Mouse (Mus musculus): ENCODE measurements around the gene Ralb. TPM values are rescaled to one million over a fixed set of nuclear protein-coding genes. Genes with fewer than 3 reads are reported as not detected.

Gene Ralb
- polyA plus RNA-seq, 1 experiment = 16.0 TPM

- Histone ChIP-seq H3K4me3 (ENCODE audit: control insufficient read depth, low read depth, low read length) (no peak overlapping the region), H3K27ac (ENCODE audit: control insufficient read depth, insufficient read depth, low read depth, low read length) (no peak overlapping the region), H3K27me3 (ENCODE audit: control insufficient read depth, insufficient read depth, low read length) (no peaks in the 10 kb centered on the region), H3K4me1 (ENCODE audit: control insufficient read depth, insufficient read depth, low read length) (no peaks in the 10 kb centered on the region; the same call in 1 of the 2 replicates), H3K36me3 (ENCODE audit: control insufficient read depth, insufficient read depth, low read length) (no peaks in the 10 kb centered on the region)
- peak; percentile 7; the same call in 1 of the 2 replicates for TF ChIP-seq CTCF (IDR thresholded peaks at IDR 0.05; ENCODE audit: control insufficient read depth, insufficient read depth, insufficient replicate concordance, low read depth, low read length)
- TF ChIP-seq POLR2A (IDR thresholded peaks at IDR 0.05; ENCODE audit: control insufficient read depth, low read depth, low read length) = no peak
Observed at GRCm38 (mm10) chr1:119482891-119483290, 21.7 kb downstream of the Ralb start.

- no peak overlapping the region for H3K27ac ChIP-seq (ENCODE audit: control insufficient read depth, insufficient read depth, low read depth, low read length)
- H3K27me3 ChIP-seq (ENCODE audit: control insufficient read depth, insufficient read depth, low read length) = no peaks in the 10 kb centered on the region
- H3K36me3 ChIP-seq (ENCODE audit: control insufficient read depth, insufficient read depth, low read length) = no peaks in the 10 kb centered on the region
- no peaks in the 10 kb centered on the region; the same call in 1 of the 2 replicates for H3K4me1 ChIP-seq (ENCODE audit: control insufficient read depth, insufficient read depth, low read length)
- no peak overlapping the region for H3K4me3 ChIP-seq (ENCODE audit: control insufficient read depth, low read depth, low read length)
- TF ChIP-seq CTCF (IDR thresholded peaks at IDR 0.05; ENCODE audit: control insufficient read depth, insufficient read depth, insufficient replicate concordance, low read depth, low read length) (peak; percentile 36; the same call in 1 of the 2 replicates), POLR2A (IDR thresholded peaks at IDR 0.05; ENCODE audit: control insufficient read depth, low read depth, low read length) (no peak)
Observed at GRCm38 (mm10) chr1:119481205-119481932, 23.2 kb downstream of the Ralb start.

DNA sequence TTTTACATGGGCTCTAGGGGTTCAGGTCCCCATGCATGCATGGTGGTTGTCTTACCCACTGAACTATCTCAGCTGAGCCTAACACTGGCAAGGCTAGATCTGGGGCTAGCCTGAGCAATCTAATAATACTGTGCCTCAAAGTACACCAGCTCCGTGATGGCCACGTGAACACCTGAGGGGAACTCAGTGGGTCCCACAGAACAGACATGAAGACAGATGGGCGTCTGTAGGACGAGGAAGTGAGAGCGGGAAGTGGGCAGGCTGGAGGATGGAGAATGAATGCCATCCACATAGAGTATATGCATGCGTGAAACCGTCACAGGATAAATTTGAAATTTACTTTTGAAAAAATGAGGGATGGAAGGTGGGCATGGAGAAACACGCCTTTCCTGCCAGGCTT is 23.9 kb downstream of the Ralb start:
- Histone ChIP-seq H3K4me1 (ENCODE audit: control insufficient read depth, insufficient read depth, low read length) (no peaks in the 10 kb centered on the region; the same call in 1 of the 2 replicates), H3K27me3 (ENCODE audit: control insufficient read depth, insufficient read depth, low read length) (no peaks in the 10 kb centered on the region), H3K27ac (ENCODE audit: control insufficient read depth, insufficient read depth, low read depth, low read length) (no peak overlapping the region), H3K4me3 (ENCODE audit: control insufficient read depth, low read depth, low read length) (no peak overlapping the region), H3K36me3 (ENCODE audit: control insufficient read depth, insufficient read depth, low read length) (no peaks in the 10 kb centered on the region)
- TF ChIP-seq POLR2A (IDR thresholded peaks at IDR 0.05; ENCODE audit: control insufficient read depth, low read depth, low read length) (no peak), CTCF (IDR thresholded peaks at IDR 0.05; ENCODE audit: control insufficient read depth, insufficient read depth, insufficient replicate concordance, low read depth, low read length) (no peak)

- no peak for TF ChIP-seq POLR2A (IDR thresholded peaks at IDR 0.05; ENCODE audit: control insufficient read depth, low read depth, low read length)
- no peak for TF ChIP-seq CTCF (IDR thresholded peaks at IDR 0.05; ENCODE audit: control insufficient read depth, insufficient read depth, insufficient replicate concordance, low read depth, low read length)
- Histone ChIP-seq H3K4me1 (ENCODE audit: control insufficient read depth, insufficient read depth, low read length) (no peaks in the 10 kb centered on the region; the same call in 1 of the 2 replicates), H3K4me3 (ENCODE audit: control insufficient read depth, low read depth, low read length) (no peak overlapping the region), H3K27ac (ENCODE audit: control insufficient read depth, insufficient read depth, low read depth, low read length) (no peak overlapping the region), H3K36me3 (ENCODE audit: control insufficient read depth, insufficient read depth, low read length) (no peaks in the 10 kb centered on the region), H3K27me3 (ENCODE audit: control insufficient read depth, insufficient read depth, low read length) (no peaks in the 10 kb centered on the region)
Observed at GRCm38 (mm10) chr1:119479641-119480040, 25.0 kb downstream of the Ralb start.

DNA sequence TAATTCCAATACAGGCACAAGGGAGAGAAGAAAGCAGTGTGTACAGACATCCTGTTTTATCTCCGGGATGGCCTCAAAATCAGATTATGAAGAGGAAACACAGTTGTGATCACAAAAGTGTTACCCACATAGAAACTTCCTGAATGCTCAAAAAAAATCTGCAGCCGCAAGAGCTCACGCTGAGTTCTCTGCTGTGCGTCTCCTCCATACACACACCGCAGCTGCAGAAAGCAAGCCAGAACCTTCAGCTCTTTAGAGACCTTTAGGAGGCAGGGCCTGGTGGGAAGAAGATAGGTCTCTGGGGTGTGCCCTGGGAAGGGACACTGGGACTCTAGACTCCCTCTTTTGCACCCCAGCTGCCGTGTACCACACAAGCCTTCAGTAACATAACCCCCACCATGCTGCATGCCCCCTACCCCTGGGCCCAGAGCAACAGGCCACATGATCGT is 27.7 kb downstream of the Ralb start:
- TF ChIP-seq POLR2A (IDR thresholded peaks at IDR 0.05; ENCODE audit: control insufficient read depth, low read depth, low read length) (no peak), CTCF (IDR thresholded peaks at IDR 0.05; ENCODE audit: control insufficient read depth, insufficient read depth, insufficient replicate concordance, low read depth, low read length) (no peak)
- H3K27me3 ChIP-seq (ENCODE audit: control insufficient read depth, insufficient read depth, low read length) = no peaks in the 10 kb centered on the region
- no peak overlapping the region for H3K4me3 ChIP-seq (ENCODE audit: control insufficient read depth, low read depth, low read length)
- no peaks in the 10 kb centered on the region for H3K36me3 ChIP-seq (ENCODE audit: control insufficient read depth, insufficient read depth, low read length)
- H3K27ac ChIP-seq (ENCODE audit: control insufficient read depth, insufficient read depth, low read depth, low read length) = no peak overlapping the region
- H3K4me1 ChIP-seq (ENCODE audit: control insufficient read depth, insufficient read depth, low read length) = no peaks in the 10 kb centered on the region

GRCm38 (mm10) chr1:119474671-119475070 is 29.9 kb downstream of the Ralb start:
- Histone ChIP-seq H3K4me1 (ENCODE audit: control insufficient read depth, insufficient read depth, low read length) (no peaks in the 10 kb centered on the region), H3K27me3 (ENCODE audit: control insufficient read depth, insufficient read depth, low read length) (no peaks in the 10 kb centered on the region), H3K4me3 (ENCODE audit: control insufficient read depth, low read depth, low read length) (no peak overlapping the region), H3K36me3 (ENCODE audit: control insufficient read depth, insufficient read depth, low read length) (no peaks in the 10 kb centered on the region), H3K27ac (ENCODE audit: control insufficient read depth, insufficient read depth, low read depth, low read length) (no peak overlapping the region)
- TF ChIP-seq POLR2A (IDR thresholded peaks at IDR 0.05; ENCODE audit: control insufficient read depth, low read depth, low read length) = no peak
- no peak for TF ChIP-seq CTCF (IDR thresholded peaks at IDR 0.05; ENCODE audit: control insufficient read depth, insufficient read depth, insufficient replicate concordance, low read depth, low read length)

- no peak for TF ChIP-seq CTCF (IDR thresholded peaks at IDR 0.05; ENCODE audit: control insufficient read depth, insufficient read depth, insufficient replicate concordance, low read depth, low read length)
- no peak for TF ChIP-seq POLR2A (IDR thresholded peaks at IDR 0.05; ENCODE audit: control insufficient read depth, low read depth, low read length)
- Histone ChIP-seq H3K27ac (ENCODE audit: control insufficient read depth, insufficient read depth, low read depth, low read length) (no peak overlapping the region), H3K36me3 (ENCODE audit: control insufficient read depth, insufficient read depth, low read length) (no peaks in the 10 kb centered on the region)
Observed at GRCm38 (mm10) chr1:119472648-119473047, 31.9 kb downstream of the Ralb start.

More at GRCm38 (mm10) chr1:119472648-119473047, 31.9 kb downstream of the Ralb start:
- H3K4me1 ChIP-seq (ENCODE audit: control insufficient read depth, insufficient read depth, low read length) = no peaks in the 10 kb centered on the region
- H3K4me3 ChIP-seq (ENCODE audit: control insufficient read depth, low read depth, low read length) = no peak overlapping the region
- H3K27me3 ChIP-seq (ENCODE audit: control insufficient read depth, insufficient read depth, low read length) = no peaks in the 10 kb centered on the region

Measured in testis, adult 2 months (tissue).